Mouse (Mus musculus): ENCODE results near the gene 1700069L16Rik.

DNA sequence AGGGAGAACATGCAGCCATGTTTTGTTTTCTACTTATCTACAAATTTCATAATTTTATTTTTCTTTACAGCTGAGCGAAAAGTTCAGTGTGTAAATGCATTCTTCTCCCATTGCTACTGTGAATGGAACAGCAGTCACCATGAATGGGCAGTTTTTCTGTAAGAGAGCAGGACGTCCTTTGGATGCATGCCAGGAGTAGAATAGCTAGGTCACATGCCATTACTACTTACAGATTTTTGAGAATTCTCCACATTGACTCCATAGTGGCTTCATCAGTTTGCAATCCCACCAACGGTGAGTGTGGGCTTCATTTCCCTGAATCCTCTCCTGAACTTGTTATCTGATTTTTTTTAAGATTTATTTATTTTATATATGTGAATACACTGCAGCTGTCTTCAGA is 54.5 kb downstream of the 1700069L16Rik start:
- TF ChIP-seq CTCF (IDR thresholded peaks at IDR 0.05; ENCODE audit: borderline replicate concordance, control insufficient read depth, extremely low read depth, insufficient read depth, low read length, poor library complexity) (no peak), POLR2A (IDR thresholded peaks at IDR 0.05; ENCODE audit: control insufficient read depth, extremely low read depth, insufficient read depth, low read length, poor library complexity) (no peak)

Data from thymus, adult 2 months (tissue).